Mouse (Mus musculus) liver, adult 2 months (tissue): ENCODE measurements around the gene Evi2b. TPM values are rescaled to one million over a fixed set of nuclear protein-coding genes. Genes with fewer than 3 reads are reported as not detected.

Experiments used
- DNase-seq: peaks from one replicate; pipeline ENCODE4 v3.0.0-alpha.2; 2011; ENCODE audit warnings: low read depth, low spot score; ENCODE audit errors: extremely low read depth
- H3K27ac ChIP-seq: fragments of 200-500 bp; replicated peaks from 2 replicates; pipeline ENCODE4 v1.5.1; 2012; ENCODE audit warnings: low read depth, mild to moderate bottlenecking, control low read depth, inconsistent platforms, low read length; ENCODE audit not compliant: insufficient read depth
- H3K27me3 ChIP-seq: fragments of 200-500 bp; 2 replicates; pipeline ENCODE4 v1.6.1; 2012; ENCODE audit warnings: mild to moderate bottlenecking, moderate library complexity, low read length, inconsistent platforms; ENCODE audit not compliant: control insufficient read depth, insufficient read depth
- H3K36me3 ChIP-seq: fragments of 200-500 bp; 2 replicates; pipeline ENCODE4 v1.6.1; 2012; ENCODE audit warnings: low read length, inconsistent platforms; ENCODE audit not compliant: control insufficient read depth, insufficient read depth
- H3K4me1 ChIP-seq: fragments of 200-500 bp; 2 replicates; pipeline ENCODE4 v1.6.1; 2011; ENCODE audit warnings: low read length; ENCODE audit not compliant: control insufficient read depth, insufficient read depth
- H3K4me3 ChIP-seq: fragments of 200-500 bp; 2 replicates; pipeline ENCODE4 v1.5.1; 2011; ENCODE audit warnings: low read depth, mild to moderate bottlenecking, control low read depth, low read length, moderate library complexity; ENCODE audit not compliant: insufficient read depth
- H3K79me2 ChIP-seq: fragments of 200-500 bp; 2 replicates; pipeline ENCODE4 v1.6.1; 2012; ENCODE audit warnings: inconsistent platforms, mild to moderate bottlenecking, low read length, moderate library complexity; ENCODE audit not compliant: control insufficient read depth, insufficient read depth
- H3K9ac ChIP-seq: fragments of 200-500 bp; 2 replicates; pipeline ENCODE4 v1.6.1; 2012; ENCODE audit warnings: low read depth, mild to moderate bottlenecking, control low read depth, inconsistent platforms, low read length
- CTCF ChIP-seq: fragments of 200-500 bp; IDR thresholded peaks from 2 replicates; pipeline ENCODE4 v1.5.1; 2011; ENCODE audit warnings: low read depth, low read length, control low read depth
- POLR2A ChIP-seq: fragments of 200-500 bp; IDR thresholded peaks from 2 replicates; pipeline ENCODE4 v1.6.1; 2011; ENCODE audit warnings: low read length, control low read depth; ENCODE audit not compliant: insufficient read depth; ENCODE audit errors: extremely low read depth
- WGBS: fragments of 180-500 bp; shearing (Covaris S2); methylation state at CpG from one replicate; pipeline ENCODE4 v1.1.7; 2018; 5-methylcytosine and 5-hydroxymethylcytosine counted together
- polyA plus RNA-seq: library from polyadenylated mRNA; depleted of rRNA; stranded (reverse); fragments of >200 nt; gene quantifications from 2 replicates; pipeline ENCODE4 v1.2.3, GENCODE M21; 2012; rRNA removed
- total RNA-seq: library from RNA; depleted of rRNA; stranded (reverse); fragments of >200 nt; gene quantifications from 2 replicates; pipeline ENCODE4 v1.2.3, GENCODE M21; 2014; rRNA removed

Gene Evi2b
- total and polyA plus RNA-seq, 2 experiments, result 0.65 to 2.6 TPM

GRCm38 (mm10) chr11:79483392-79483791, 40.2 kb downstream of the Evi2b start:
- Histone ChIP-seq H3K27ac (no peak overlapping the region), H3K79me2 (no peaks in the 10 kb centered on the region), H3K9ac (no peak overlapping the region), H3K4me1 (no peaks in the 10 kb centered on the region), H3K27me3 (no peaks in the 10 kb centered on the region), H3K36me3 (peaks cover 18% of the 10 kb centered on the region), H3K4me3 (no peak overlapping the region)
- 97% methylated on average over 6 of the region's 6 CpGs for WGBS
- TF ChIP-seq POLR2A, result no peak
- no peak for TF ChIP-seq CTCF
- no peak for DNase-seq

GRCm38 (mm10) chr11:79468097-79468496, 55.5 kb downstream of the Evi2b start:
- Histone ChIP-seq H3K9ac (no peak overlapping the region), H3K79me2 (no peaks in the 10 kb centered on the region), H3K36me3 (peaks cover 28% of the 10 kb centered on the region), H3K4me3 (no peak overlapping the region), H3K4me1 (no peaks in the 10 kb centered on the region), H3K27me3 (no peaks in the 10 kb centered on the region), H3K27ac (no peak overlapping the region)
- TF ChIP-seq POLR2A, result no peak
- TF ChIP-seq CTCF, result no peak
- 67% methylated on average over 1 of the region's 1 CpGs for WGBS
- DNase-seq, result no peak

Other genes with a start within 250 kb of the Evi2b start
- gene Gm9964, start 226.9 kb downstream of the Evi2b start, total RNA-seq, result not detected in 2 replicates
- gene Gm9964, start 226.9 kb downstream of the Evi2b start, polyA plus RNA-seq, result not detected in 2 replicates
- 21.1 and 25.0 TPM in 2 replicates for gene Nf1, start 184.1 kb downstream of the Evi2b start, total RNA-seq
- 3.6 and 5.5 TPM in 2 replicates for gene Nf1, start 184.1 kb downstream of the Evi2b start, polyA plus RNA-seq
- gene Omg, start 19.7 kb downstream of the Evi2b start, total RNA-seq, result not detected in 2 replicates
- gene Omg, start 19.7 kb downstream of the Evi2b start, polyA plus RNA-seq, result not detected in 2 replicates
- gene Evi2, start 6.8 kb upstream of the Evi2b start, total RNA-seq, result 0.13 and 0.18 TPM in 2 replicates
- 0.04 and 0.23 TPM in 2 replicates for gene Evi2, start 6.8 kb upstream of the Evi2b start, polyA plus RNA-seq
- gene Evi2a, start 6.8 kb upstream of the Evi2b start, total RNA-seq, result 2.1 and 2.6 TPM in 2 replicates
- gene Evi2a, start 6.8 kb upstream of the Evi2b start, polyA plus RNA-seq, result 0.72 and 1.5 TPM in 2 replicates
- gene Rab11fip4, start 67.5 kb upstream of the Evi2b start, total RNA-seq, result 3.1 and 6.2 TPM in 2 replicates
- 7.7 and 8.1 TPM in 2 replicates for gene Rab11fip4, start 67.5 kb upstream of the Evi2b start, polyA plus RNA-seq